Mouse (Mus musculus): ENCODE data around the gene Camta1.

Gene Camta1

GRCm38 (mm10) chr4:151215179-151215578 lies 646.5 kb downstream of the Camta1 start:
- no peak for DNase-seq (ENCODE audit: low read depth, low spot score)

GRCm38 (mm10) chr4:151213475-151213874 lies 648.2 kb downstream of the Camta1 start:
- no peak for DNase-seq (ENCODE audit: low read depth, low spot score)

- DNase-seq (ENCODE audit: low read depth, low spot score): no peak
These were observed 649.7 kb downstream of the Camta1 start for GRCm38 (mm10) chr4:151211992-151212391.

- DNase-seq (ENCODE audit: low read depth, low spot score): no peak
These were observed 654.1 kb downstream of the Camta1 start for GRCm38 (mm10) chr4:151207566-151207965.

- DNase-seq (ENCODE audit: low read depth, low spot score): no peak
These were observed 658.8 kb downstream of the Camta1 start for GRCm38 (mm10) chr4:151202891-151203290.

GRCm38 (mm10) chr4:151200316-151200715 lies 661.4 kb downstream of the Camta1 start:
- no peak for DNase-seq (ENCODE audit: low read depth, low spot score)

GRCm38 (mm10) chr4:151195126-151195525 lies 666.5 kb downstream of the Camta1 start:
- no peak for DNase-seq (ENCODE audit: low read depth, low spot score)

GRCm38 (mm10) chr4:151194715-151195097 lies 667.0 kb downstream of the Camta1 start:
- no peak for DNase-seq (ENCODE audit: low read depth, low spot score)

GRCm38 (mm10) chr4:151194030-151194714 lies 667.5 kb downstream of the Camta1 start:
- DNase-seq (ENCODE audit: low read depth, low spot score): no peak

GRCm38 (mm10) chr4:151186447-151186846 lies 675.2 kb downstream of the Camta1 start:
- DNase-seq (ENCODE audit: low read depth, low spot score): peak; percentile 71

- peak; percentile 43 for DNase-seq (ENCODE audit: low read depth, low spot score)
These were observed 675.9 kb downstream of the Camta1 start for GRCm38 (mm10) chr4:151185750-151186149.

GRCm38 (mm10) chr4:151180394-151180902 lies 681.2 kb downstream of the Camta1 start:
- peak; percentile 11 for DNase-seq (ENCODE audit: low read depth, low spot score)

GRCm38 (mm10) chr4:151179639-151180038 lies 682.0 kb downstream of the Camta1 start:
- DNase-seq (ENCODE audit: low read depth, low spot score): no peak

GRCm38 (mm10) chr4:151178970-151179378 lies 682.7 kb downstream of the Camta1 start:
- DNase-seq (ENCODE audit: low read depth, low spot score): no peak

- DNase-seq (ENCODE audit: low read depth, low spot score): no peak
These were observed 689.1 kb downstream of the Camta1 start for GRCm38 (mm10) chr4:151172526-151172925.

GRCm38 (mm10) chr4:151171117-151171516 lies 690.6 kb downstream of the Camta1 start:
- no peak for DNase-seq (ENCODE audit: low read depth, low spot score)

GRCm38 (mm10) chr4:151170658-151171057 lies 691.0 kb downstream of the Camta1 start:
- no peak for DNase-seq (ENCODE audit: low read depth, low spot score)

GRCm38 (mm10) chr4:151166969-151167368 lies 694.7 kb downstream of the Camta1 start:
- no peak for DNase-seq (ENCODE audit: low read depth, low spot score)

- peak; percentile 66 for DNase-seq (ENCODE audit: low read depth, low spot score)
These were observed 696.1 kb downstream of the Camta1 start for GRCm38 (mm10) chr4:151165539-151165938.

- DNase-seq (ENCODE audit: low read depth, low spot score): no peak
These were observed 697.4 kb downstream of the Camta1 start for GRCm38 (mm10) chr4:151164309-151164708.

- peak; percentile 20 for DNase-seq (ENCODE audit: low read depth, low spot score)
These were observed 699.8 kb downstream of the Camta1 start for GRCm38 (mm10) chr4:151161869-151162268.

- no peak for DNase-seq (ENCODE audit: low read depth, low spot score)
These were observed 700.7 kb downstream of the Camta1 start for GRCm38 (mm10) chr4:151160932-151161331.

- no peak for DNase-seq (ENCODE audit: low read depth, low spot score)
These were observed 701.2 kb downstream of the Camta1 start for GRCm38 (mm10) chr4:151160476-151160875.

- no peak for DNase-seq (ENCODE audit: low read depth, low spot score)
These were observed 703.4 kb downstream of the Camta1 start for GRCm38 (mm10) chr4:151158250-151158649.

Data from 3T3-L1 (cell line).